Mouse (Mus musculus): ENCODE data around the gene Zfp3. TPM values are rescaled to one million over a fixed set of nuclear protein-coding genes. Genes with fewer than 3 reads are reported as not detected.

The Zfp3 gene
- polyA plus RNA-seq, 1 experiment from 2014 or later: 16.9 TPM

Small RNA genes lying within 50 kb of the gene (microRNA-seq; reads per million reads assigned to microRNA genes)
- not detected for gene Gm22760

Other genes with a start within 250 kb of the Zfp3 start
- not detected in 2 replicates for gene Vmo1, start 249.6 kb upstream of the Zfp3 start, polyA plus RNA-seq (2014; fragmentation: Nextera tagmentation; extraction: Ambion mirVana)
- gene Gltpd2, start 245.0 kb upstream of the Zfp3 start, polyA plus RNA-seq (2014; fragmentation: Nextera tagmentation; extraction: Ambion mirVana): 0.27 and 0.28 TPM in 2 replicates
- 747 and 789 TPM in 2 replicates for gene Psmb6, start 238.8 kb upstream of the Zfp3 start, polyA plus RNA-seq (2014; fragmentation: Nextera tagmentation; extraction: Ambion mirVana)
- gene Gm40193, start 231.3 kb upstream of the Zfp3 start, polyA plus RNA-seq (2014; fragmentation: Nextera tagmentation; extraction: Ambion mirVana): not detected in 2 replicates
- gene Pld2, start 224.1 kb upstream of the Zfp3 start, polyA plus RNA-seq (2014; fragmentation: Nextera tagmentation; extraction: Ambion mirVana): 14.2 and 16.4 TPM in 2 replicates
- gene Mink1, start 201.3 kb upstream of the Zfp3 start, polyA plus RNA-seq (2014; fragmentation: Nextera tagmentation; extraction: Ambion mirVana): 19.5 and 21.5 TPM in 2 replicates
- gene 4930544D05Rik, start 148.4 kb upstream of the Zfp3 start, polyA plus RNA-seq (2014; fragmentation: Nextera tagmentation; extraction: Ambion mirVana): not detected in 2 replicates
- gene Chrne, start 145.0 kb upstream of the Zfp3 start, polyA plus RNA-seq (2014; fragmentation: Nextera tagmentation; extraction: Ambion mirVana): not detected in 2 replicates
- gene Gp1ba, start 125.1 kb upstream of the Zfp3 start, polyA plus RNA-seq (2014; fragmentation: Nextera tagmentation; extraction: Ambion mirVana): 0.29 and 0.43 TPM in 2 replicates
- gene Rnf167, start 117.0 kb upstream of the Zfp3 start, polyA plus RNA-seq (2014; fragmentation: Nextera tagmentation; extraction: Ambion mirVana): 90.6 and 93.4 TPM in 2 replicates
- gene Slc25a11, start 116.7 kb upstream of the Zfp3 start, polyA plus RNA-seq (2014; fragmentation: Nextera tagmentation; extraction: Ambion mirVana): 158 TPM in 2 replicates
- 662 and 703 TPM in 2 replicates for gene Pfn1, start 109.6 kb upstream of the Zfp3 start, polyA plus RNA-seq (2014; fragmentation: Nextera tagmentation; extraction: Ambion mirVana)
- gene Eno3, start 107.0 kb upstream of the Zfp3 start, polyA plus RNA-seq (2014; fragmentation: Nextera tagmentation; extraction: Ambion mirVana): 6.4 and 7.8 TPM in 2 replicates
- gene Spag7, start 94.8 kb upstream of the Zfp3 start, polyA plus RNA-seq (2014; fragmentation: Nextera tagmentation; extraction: Ambion mirVana): 94.8 and 115 TPM in 2 replicates
- 24.2 and 26.1 TPM in 2 replicates for gene Camta2, start 76.1 kb upstream of the Zfp3 start, polyA plus RNA-seq (2014; fragmentation: Nextera tagmentation; extraction: Ambion mirVana)
- 1.4 and 1.9 TPM in 2 replicates for gene Inca1, start 64.1 kb upstream of the Zfp3 start, polyA plus RNA-seq (2014; fragmentation: Nextera tagmentation; extraction: Ambion mirVana)
- gene Kif1c, start 63.7 kb upstream of the Zfp3 start, polyA plus RNA-seq (2014; fragmentation: Nextera tagmentation; extraction: Ambion mirVana): 4.9 and 6.8 TPM in 2 replicates
- not detected in 2 replicates for gene Scimp, start 48.4 kb downstream of the Zfp3 start, polyA plus RNA-seq (2014; fragmentation: Nextera tagmentation; extraction: Ambion mirVana)
- gene Rabep1, start 80.6 kb downstream of the Zfp3 start, polyA plus RNA-seq (2014; fragmentation: Nextera tagmentation; extraction: Ambion mirVana): 77.5 and 86.4 TPM in 2 replicates
- 117 and 119 TPM in 2 replicates for gene Nup88, start 205.8 kb downstream of the Zfp3 start, polyA plus RNA-seq (2014; fragmentation: Nextera tagmentation; extraction: Ambion mirVana)
- gene Rpain, start 206.0 kb downstream of the Zfp3 start, polyA plus RNA-seq (2014; fragmentation: Nextera tagmentation; extraction: Ambion mirVana): 65.7 and 67.8 TPM in 2 replicates
- gene C1qbp, start 218.8 kb downstream of the Zfp3 start, polyA plus RNA-seq (2014; fragmentation: Nextera tagmentation; extraction: Ambion mirVana): 171 and 174 TPM in 2 replicates
- 15.7 and 16.5 TPM in 2 replicates for gene Dhx33, start 240.2 kb downstream of the Zfp3 start, polyA plus RNA-seq (2014; fragmentation: Nextera tagmentation; extraction: Ambion mirVana)

Data from hindbrain, embryonic 14.5 days (tissue).